Mouse (Mus musculus): ENCODE data around the gene Zswim4. TPM values are rescaled to one million over a fixed set of nuclear protein-coding genes. Genes with fewer than 3 reads are reported as not detected.

Gene Zswim4
- total RNA-seq, 2 experiments from 2014 or later = 15.1 to 17.8 TPM

- intact Hi-C loops (cut with DNase I) = loop anchor here (2.0 kb wide), 1 partner anchor 19 kb away; the partner anchor contains the start of gene Zswim4
- TF ChIP-seq CTCF (IDR thresholded peaks at IDR 0.05) = no peak; the same call in none of the 2 replicates
- DNase-seq (ENCODE audit: extremely low spot score in 1 of 2, low spot score in 2 of 2) = no peak
- H3K4me3 ChIP-seq = peak overlapping the region; percentile 70
- peak overlapping the region; percentile 93; the same call in 1 of the 2 replicates for H3K27ac ChIP-seq
Measured at GRCm38 (mm10) chr8:84255858-84256257, 19.0 kb upstream of the Zswim4 start.

GRCm38 (mm10) chr8:84249257-84250170, 12.7 kb upstream of the Zswim4 start, which contains the start of gene D8Ertd738e:
D8Ertd738e (minus strand) TSS chr8:84249719.
- Histone ChIP-seq H3K27ac (peak within 1 kb of the TSS; percentile 88), H3K4me3 (peak within 1 kb of the TSS; percentile 97)
- intact Hi-C loops (cut with DNase I) = no loop called here
- TF ChIP-seq CTCF (IDR thresholded peaks at IDR 0.05) = no peak
- DNase-seq (ENCODE audit: extremely low spot score in 1 of 2, low spot score in 2 of 2) = peak; percentile 83 to 84

GRCm38 (mm10) chr8:84241821-84242220, 5.0 kb upstream of the Zswim4 start:
- no peak for DNase-seq (ENCODE audit: extremely low spot score in 1 of 2, low spot score in 2 of 2)

GRCm38 (mm10) chr8:84241167-84241566, 4.3 kb upstream of the Zswim4 start:
- no peak overlapping the region for H3K4me3 ChIP-seq
- DNase-seq (ENCODE audit: extremely low spot score in 1 of 2, low spot score in 2 of 2) = no peak
- H3K27ac ChIP-seq = no peak overlapping the region
- intact Hi-C loops (cut with DNase I) = no loop called here
- no peak for TF ChIP-seq CTCF (IDR thresholded peaks at IDR 0.05)

More at GRCm38 (mm10) chr8:84241821-84242220, 5.0 kb upstream of the Zswim4 start:
- Histone ChIP-seq H3K4me3 (no peak overlapping the region), H3K27ac (no peak overlapping the region)
- TF ChIP-seq CTCF (IDR thresholded peaks at IDR 0.05) = no peak
- intact Hi-C loops (cut with DNase I) = no loop called here

GRCm38 (mm10) chr8:84237542-84238229, 831 bp upstream of the Zswim4 start:
- Histone ChIP-seq H3K27ac (peak overlapping the region; percentile 84), H3K4me3 (peak overlapping the region; percentile 57)
- no peak; the same call in 1 of the 2 replicates for TF ChIP-seq CTCF (IDR thresholded peaks at IDR 0.05)
- no peak for DNase-seq (ENCODE audit: extremely low spot score in 1 of 2, low spot score in 2 of 2)
- intact Hi-C loops (cut with DNase I) = loop anchor here (2.0 kb wide), 1 partner anchor 19 kb away; the partner anchor contains the start of gene Mri1

- Histone ChIP-seq H3K4me3 (peak overlapping the region; percentile 57), H3K27ac (peak overlapping the region; percentile 86)
- no peak; the same call in 1 of the 2 replicates for TF ChIP-seq CTCF (IDR thresholded peaks at IDR 0.05)
- intact Hi-C loops (cut with DNase I) = loop anchor here (2.0 kb wide), 1 partner anchor 20 kb away; the partner anchor contains the start of gene Mri1
- DNase-seq (ENCODE audit: extremely low spot score in 1 of 2, low spot score in 2 of 2) = no peak
Measured at GRCm38 (mm10) chr8:84236410-84236997, 351 bp downstream of the Zswim4 start.

GRCm38 (mm10) chr8:84235746-84236409, 977 bp downstream of the Zswim4 start:
- intact Hi-C loops (cut with DNase I) = loop anchor here (2.0 kb wide), 1 partner anchor 21 kb away; the partner anchor contains the start of gene Mri1
- Histone ChIP-seq H3K4me3 (peak overlapping the region; percentile 57), H3K27ac (no peak overlapping the region; the same call in 1 of the 2 replicates)
- TF ChIP-seq CTCF (IDR thresholded peaks at IDR 0.05) = no peak
- DNase-seq (ENCODE audit: extremely low spot score in 1 of 2, low spot score in 2 of 2) = no peak

- no peak for TF ChIP-seq CTCF (IDR thresholded peaks at IDR 0.05)
- no peak overlapping the region for H3K27ac ChIP-seq
- no peak for DNase-seq (ENCODE audit: extremely low spot score in 1 of 2, low spot score in 2 of 2)
- H3K4me3 ChIP-seq = no peak overlapping the region
- intact Hi-C loops (cut with DNase I) = no loop called here
Measured at GRCm38 (mm10) chr8:84233055-84233454, 3.8 kb downstream of the Zswim4 start.

GRCm38 (mm10) chr8:84230735-84231134, 6.1 kb downstream of the Zswim4 start:
- Histone ChIP-seq H3K27ac (no peak overlapping the region), H3K4me3 (no peak overlapping the region)
- intact Hi-C loops (cut with DNase I) = no loop called here
- TF ChIP-seq CTCF (IDR thresholded peaks at IDR 0.05) = peak; percentile 16
- DNase-seq (ENCODE audit: extremely low spot score in 1 of 2, low spot score in 2 of 2) = no peak

- TF ChIP-seq CTCF (IDR thresholded peaks at IDR 0.05) = no peak
- DNase-seq (ENCODE audit: extremely low spot score in 1 of 2, low spot score in 2 of 2) = no peak
- Histone ChIP-seq H3K4me3 (no peak overlapping the region), H3K27ac (peak overlapping the region; percentile 18; the same call in 1 of the 2 replicates)
- intact Hi-C loops (cut with DNase I) = no loop called here
Measured at GRCm38 (mm10) chr8:84223322-84224029, 13.4 kb downstream of the Zswim4 start.
